ENCODE assay signal across 16 mouse cellular contexts in the genomic region with DNA sequence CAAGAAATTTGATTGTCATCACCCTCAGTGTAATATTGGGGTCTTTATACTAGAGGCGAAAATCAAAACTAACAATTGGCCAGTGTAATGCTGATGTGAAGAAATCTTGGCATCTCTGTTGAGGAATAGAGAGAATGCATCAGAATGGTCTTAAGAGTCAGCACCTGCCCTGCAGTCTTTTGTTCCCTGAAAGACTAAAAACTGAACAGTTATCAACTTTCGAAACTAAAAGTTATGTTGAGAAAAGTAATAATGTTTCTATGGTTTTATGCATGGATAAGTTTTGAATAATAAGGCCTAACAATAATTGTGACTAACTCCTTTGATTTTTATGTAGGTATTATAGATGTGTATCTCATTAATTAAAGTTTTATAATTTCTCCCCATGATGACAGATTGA.
"Had no signal": no experiment of that assay in that cellular context is flagged by ENCODE, and none has a peak within 500 bp of the region (broad histone marks: within the 10 kb centered on the region; RNA-seq: fewer than 3 reads in every experiment).

No protein-coding gene starts in this region.

- H3K4me2 ChIP-seq: neural tube, embryonic 13.5 days; neural tube, embryonic 15.5 days; stomach, embryonic 15.5 days had no signal

- H3K4me1 ChIP-seq: neural tube, embryonic 13.5 days; neural tube, embryonic 15.5 days; stomach, embryonic 15.5 days had no signal

- DNase-seq: retina, postnatal 1 day; right cerebral cortex, adult 18-20 months; right cerebral cortex, postnatal 14 days; right cerebral cortex, postnatal 25 days; right cerebral cortex, postnatal 4 days; spleen, adult 18-20 months; thymus, adult 18-20 months; thymus, adult 2 months; thymus, postnatal 14 days; thymus, postnatal 25 days; thymus, postnatal 36 days; thymus, postnatal 4 days had no signal

- H3K4me3 ChIP-seq: neural tube, embryonic 13.5 days; neural tube, embryonic 15.5 days; stomach, embryonic 15.5 days had no signal

- H3K27me3 ChIP-seq: neural tube, embryonic 13.5 days; neural tube, embryonic 15.5 days; stomach, embryonic 15.5 days had no signal

- H3K36me3 ChIP-seq: neural tube, embryonic 13.5 days; neural tube, embryonic 15.5 days; stomach, embryonic 15.5 days had no signal

- H3K9ac ChIP-seq: neural tube, embryonic 13.5 days; neural tube, embryonic 15.5 days; stomach, embryonic 15.5 days had no signal

- H3K27ac ChIP-seq: neural tube, embryonic 13.5 days; neural tube, embryonic 15.5 days; stomach, embryonic 15.5 days; stomach, postnatal 0 days had no signal

- H3K9me3 ChIP-seq: neural tube, embryonic 13.5 days; neural tube, embryonic 15.5 days; stomach, embryonic 15.5 days had no signal
